Mouse (Mus musculus) stomach, postnatal 0 days (tissue): Measurements from ENCODE around the gene Bcl11a. TPM values are rescaled to one million over a fixed set of nuclear protein-coding genes. Genes with fewer than 3 reads are reported as not detected.

Experiments
- ATAC-seq: fragments of 200-750 bp; cut with Nextera tagmentation; 2 replicates; pipeline ENCODE4 v1.8.0; 2017; ENCODE audit not compliant: low FRiP score, low TSS enrichment
- DNase-seq: peaks from one replicate; pipeline ENCODE4 v3.0.0-alpha.2; 2016; ENCODE audit warnings: low spot score
- H3K27ac ChIP-seq: fragments of 300-500 bp; sonication (generic); replicated peaks from 2 replicates; pipeline ENCODE4 v1.5.1; 2014; ENCODE audit warnings: mild to moderate bottlenecking, control low read depth
- H3K27me3 ChIP-seq: fragments of 300-500 bp; sonication (generic); 2 replicates; pipeline ENCODE4 v1.6.1; 2014; ENCODE audit warnings: low read length; ENCODE audit not compliant: control insufficient read depth, insufficient read depth
- H3K36me3 ChIP-seq: fragments of 300-500 bp; sonication (generic); 2 replicates; pipeline ENCODE4 v1.6.1; 2014; ENCODE audit warnings: low read length, mixed read lengths; ENCODE audit not compliant: control insufficient read depth, insufficient read depth
- H3K4me1 ChIP-seq: fragments of 300-500 bp; sonication (generic); replicated peaks from 2 replicates; pipeline ENCODE4 v1.6.1; 2014; ENCODE audit warnings: antibody characterized with exemption; ENCODE audit not compliant: control insufficient read depth, insufficient read depth
- H3K4me2 ChIP-seq: fragments of 300-500 bp; sonication (generic); replicated peaks from 2 replicates; pipeline ENCODE4 v1.6.1; 2014; ENCODE audit warnings: low read depth, mild to moderate bottlenecking, control low read depth, moderate library complexity
- H3K4me3 ChIP-seq: fragments of 300-500 bp; sonication (generic); 2 replicates; pipeline ENCODE4 v1.5.1; 2014; ENCODE audit warnings: low read depth, low read length, control low read depth
- H3K9ac ChIP-seq: fragments of 300-500 bp; sonication (generic); 2 replicates; pipeline ENCODE4 v1.6.1; 2014; ENCODE audit warnings: mild to moderate bottlenecking, low read length, control low read depth, mixed read lengths
- H3K9me3 ChIP-seq: fragments of 300-500 bp; sonication (generic); 2 replicates; pipeline ENCODE4 v1.6.1; 2016; ENCODE audit warnings: low read length; ENCODE audit not compliant: control insufficient read depth
- CTCF ChIP-seq: IDR thresholded peaks from 2 replicates; pipeline ENCODE4 v1.5.1; 2016; ENCODE audit warnings: antibody characterized with exemption, low read depth, mild to moderate bottlenecking, moderate library complexity
- EP300 ChIP-seq: optimal IDR thresholded peaks from 2 replicates; pipeline ENCODE3; 2016; ENCODE audit warnings: antibody characterized with exemption
- WGBS: fragments of 180-500 bp; shearing (Covaris S2); extraction: QIAGEN DNeasy Blood & Tissue Kit; methylation state at CpG from one replicate; pipeline ENCODE4 v1.1.7; 2014; 5-methylcytosine and 5-hydroxymethylcytosine counted together
- polyA plus RNA-seq: library from polyadenylated mRNA; unstranded; fragments of >200 nt; fragmentation: Nextera tagmentation; extraction: Ambion mirVana; gene quantifications from 2 replicates; pipeline ENCODE4 v1.2.1, GENCODE M21; 2015

Gene Bcl11a
- polyA plus RNA-seq, 1 experiment from 2014 or later: 10.5 TPM

GRCm38 (mm10) chr11:24129358-24130185, 51.7 kb downstream of the Bcl11a start:
- 90% methylated on average over 5 of the region's 5 CpGs for WGBS
- H3K4me3 ChIP-seq: no peak overlapping the region
- H3K27ac ChIP-seq: no peak overlapping the region
- ATAC-seq (no peak), DNase-seq (no peak)
- no peak overlapping the region for H3K9ac ChIP-seq
- H3K9me3 ChIP-seq: no peaks in the 10 kb centered on the region
- TF ChIP-seq CTCF: no peak
- TF ChIP-seq EP300: no peak
- no peaks in the 10 kb centered on the region for H3K36me3 ChIP-seq
- H3K27me3 ChIP-seq: no peaks in the 10 kb centered on the region
- no peak overlapping the region for H3K4me2 ChIP-seq
- H3K4me1 ChIP-seq: peaks cover 4% of the 10 kb centered on the region; the same call in 1 of the 2 replicates

- WGBS: 76% methylated on average over 7 of the region's 7 CpGs
- H3K36me3 ChIP-seq: no peaks in the 10 kb centered on the region
- no peak overlapping the region for H3K9ac ChIP-seq
- H3K4me2 ChIP-seq: no peak overlapping the region
- no peak overlapping the region for H3K27ac ChIP-seq
- H3K9me3 ChIP-seq: no peaks in the 10 kb centered on the region
- DNase-seq (no peak), ATAC-seq (no peak)
- no peak overlapping the region for H3K4me3 ChIP-seq
- no peak for TF ChIP-seq CTCF
- no peak for TF ChIP-seq EP300
- no peaks in the 10 kb centered on the region for H3K27me3 ChIP-seq
- peaks cover 4% of the 10 kb centered on the region; the same call in 1 of the 2 replicates for H3K4me1 ChIP-seq
Measured at GRCm38 (mm10) chr11:24130186-24130760, 52.4 kb downstream of the Bcl11a start.

- TF ChIP-seq CTCF (no peak), EP300 (no peak)
- ATAC-seq (no peak), DNase-seq (no peak)
- H3K4me2 ChIP-seq: no peak overlapping the region
- peaks cover 4% of the 10 kb centered on the region; the same call in 1 of the 2 replicates for H3K4me1 ChIP-seq
- no peaks in the 10 kb centered on the region for H3K27me3 ChIP-seq
- no peaks in the 10 kb centered on the region for H3K9me3 ChIP-seq
- no peak overlapping the region for H3K4me3 ChIP-seq
- H3K36me3 ChIP-seq: no peaks in the 10 kb centered on the region
- no peak overlapping the region for H3K27ac ChIP-seq
- WGBS: 66% methylated on average over 2 of the region's 2 CpGs
- H3K9ac ChIP-seq: no peak overlapping the region
Measured at GRCm38 (mm10) chr11:24131818-24132217, 54.0 kb downstream of the Bcl11a start.

GRCm38 (mm10) chr11:24132358-24132757, 54.5 kb downstream of the Bcl11a start:
- no peak for DNase-seq
- Histone ChIP-seq H3K9me3 (no peaks in the 10 kb centered on the region), H3K27ac (no peak overlapping the region), H3K9ac (no peak overlapping the region), H3K4me1 (peaks cover 4% of the 10 kb centered on the region; the same call in 1 of the 2 replicates), H3K36me3 (no peaks in the 10 kb centered on the region), H3K4me3 (no peak overlapping the region), H3K4me2 (no peak overlapping the region), H3K27me3 (no peaks in the 10 kb centered on the region)
- TF ChIP-seq CTCF (no peak), EP300 (no peak)
- 94% methylated on average over 6 of the region's 6 CpGs for WGBS
- no peak for ATAC-seq

GRCm38 (mm10) chr11:24132853-24133252, 55.0 kb downstream of the Bcl11a start:
- H3K27me3 ChIP-seq: no peaks in the 10 kb centered on the region
- no peak for DNase-seq
- H3K36me3 ChIP-seq: no peaks in the 10 kb centered on the region
- no peak overlapping the region for H3K9ac ChIP-seq
- no peak for ATAC-seq
- peaks cover 4% of the 10 kb centered on the region; the same call in 1 of the 2 replicates for H3K4me1 ChIP-seq
- no peak overlapping the region for H3K4me3 ChIP-seq
- H3K9me3 ChIP-seq: no peaks in the 10 kb centered on the region
- H3K27ac ChIP-seq: no peak overlapping the region
- 86% methylated on average over 2 of the region's 2 CpGs for WGBS
- TF ChIP-seq EP300: no peak
- TF ChIP-seq CTCF: no peak
- H3K4me2 ChIP-seq: no peak overlapping the region

- H3K27ac ChIP-seq: no peak overlapping the region
- ATAC-seq: no peak
Measured at GRCm38 (mm10) chr11:24133484-24133883, 55.6 kb downstream of the Bcl11a start.

More at GRCm38 (mm10) chr11:24133484-24133883, 55.6 kb downstream of the Bcl11a start:
- no peaks in the 10 kb centered on the region for H3K36me3 ChIP-seq
- H3K4me2 ChIP-seq: no peak overlapping the region
- DNase-seq: no peak
- no peak for TF ChIP-seq EP300
- TF ChIP-seq CTCF: no peak
- no peak overlapping the region for H3K4me3 ChIP-seq
- 73% methylated on average over 3 of the region's 3 CpGs for WGBS
- peaks cover 4% of the 10 kb centered on the region; the same call in 1 of the 2 replicates for H3K4me1 ChIP-seq
- no peak overlapping the region for H3K9ac ChIP-seq
- H3K27me3 ChIP-seq: no peaks in the 10 kb centered on the region
- no peaks in the 10 kb centered on the region for H3K9me3 ChIP-seq
